Mouse (Mus musculus): Measurements from ENCODE around the gene Olfr1328. TPM values are rescaled to one million over a fixed set of nuclear protein-coding genes. Genes with fewer than 3 reads are reported as not detected.
"Not testable (repeated sequence)": the region's sequence is repeated elsewhere in the genome, so short reads cannot be mapped to it uniquely, and the experiment has no call there.

Gene Olfr1328
- polyA plus RNA-seq (2015; fragmentation: Nextera tagmentation; extraction: Ambion mirVana) = not detected in 2 replicates

DNA sequence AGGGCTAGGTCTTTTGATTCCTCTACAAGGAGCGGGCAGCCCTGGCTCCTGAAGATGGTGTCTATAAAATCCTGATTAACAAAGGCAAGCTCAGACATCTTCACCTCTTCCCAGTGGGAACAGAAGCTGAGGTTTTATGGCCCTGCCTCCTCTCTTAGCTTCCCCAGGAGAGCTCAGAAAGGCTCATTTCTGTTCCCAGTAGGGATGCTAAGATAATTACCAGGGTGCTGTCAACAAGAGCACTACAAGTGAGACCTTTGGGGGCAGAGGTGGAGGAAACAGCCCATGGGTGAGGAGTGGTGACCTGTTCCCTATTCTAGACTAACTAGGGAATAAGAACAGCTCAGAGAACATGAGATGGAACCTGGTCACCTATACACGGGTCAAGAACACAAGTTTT lies at the start of gene Olfr1328:
Olfr1328 (minus strand) TSS at position 101 of the 400 bp plus-strand sequence.
- Histone ChIP-seq H3K9me3 (replicated peaks) (no peaks in the 10 kb centered on the region), H3K4me1 (no peaks in the 10 kb centered on the region), H3K36me3 (ENCODE audit: poor library complexity, severe bottlenecking) (no peaks in the 10 kb centered on the region), H3K4me2 (no peak within 1 kb of the TSS), H3K9ac (no peak within 1 kb of the TSS), H3K27me3 (no peaks in the 10 kb centered on the region), H3K27ac (no peak within 1 kb of the TSS), H3K4me3 (no peak within 1 kb of the TSS)
- ATAC-seq = no peak
- 85% methylated on average over 2 of the region's 2 CpGs for WGBS

DNA sequence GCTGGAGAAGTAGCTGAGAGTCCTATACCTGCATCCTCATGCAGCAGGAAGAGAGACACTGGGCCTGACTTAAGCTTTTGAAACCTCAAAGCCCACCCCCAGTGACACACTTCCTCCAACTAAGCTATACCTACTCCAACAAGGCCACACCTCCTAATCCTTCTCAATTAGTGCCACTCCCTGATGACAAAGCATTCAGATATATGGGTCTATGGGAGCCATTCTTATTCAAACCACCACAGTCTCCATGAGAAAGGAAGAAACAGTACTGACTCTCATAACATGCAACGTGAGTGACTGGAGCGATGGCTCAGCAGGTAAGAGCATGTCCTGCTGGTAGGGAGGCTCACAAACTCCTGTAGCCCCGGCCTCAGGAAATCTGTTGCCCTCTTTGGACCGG lies 46.9 kb upstream of the Olfr1328 start:
- Histone ChIP-seq H3K27ac (no peak overlapping the region), H3K9me3 (replicated peaks) (no peaks in the 10 kb centered on the region; the same call in 1 of the 2 replicates), H3K4me1 (no peaks in the 10 kb centered on the region), H3K36me3 (ENCODE audit: poor library complexity, severe bottlenecking) (no peaks in the 10 kb centered on the region), H3K4me2 (no peak overlapping the region), H3K9ac (no peak overlapping the region), H3K4me3 (no peak overlapping the region), H3K27me3 (no peaks in the 10 kb centered on the region)
- WGBS = 88% methylated on average over 4 of the region's 4 CpGs
- ATAC-seq = no peak

DNA sequence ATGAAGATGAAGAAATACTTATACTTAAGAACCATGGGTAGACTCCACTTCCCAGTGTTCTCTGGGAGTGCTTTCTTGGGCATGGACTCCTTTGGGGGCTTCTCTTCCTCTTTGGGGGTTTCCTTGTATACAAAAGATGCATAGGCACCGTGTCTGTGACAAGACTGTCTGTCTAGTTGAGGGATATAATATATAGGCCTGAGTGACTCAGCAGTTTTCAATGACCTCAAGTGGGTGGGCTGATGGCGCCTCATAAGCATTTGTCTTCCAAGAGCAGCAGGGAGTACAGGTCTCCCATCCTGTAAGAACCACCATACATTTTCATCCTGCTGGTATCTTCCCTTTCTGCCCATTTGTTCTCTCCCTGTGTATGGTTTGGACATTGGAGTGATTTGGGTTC lies 34.9 kb upstream of the Olfr1328 start:
- no peak overlapping the region for H3K4me3 ChIP-seq
- WGBS = 91% methylated on average over 2 of the region's 2 CpGs
- H3K36me3 ChIP-seq (ENCODE audit: poor library complexity, severe bottlenecking) = no peaks in the 10 kb centered on the region
- no peak overlapping the region for H3K27ac ChIP-seq
- H3K4me2 ChIP-seq = no peak overlapping the region
- ATAC-seq = no peak
- H3K9ac ChIP-seq = no peak overlapping the region
- no peaks in the 10 kb centered on the region for H3K9me3 ChIP-seq (replicated peaks)
- no peaks in the 10 kb centered on the region for H3K4me1 ChIP-seq
- no peaks in the 10 kb centered on the region for H3K27me3 ChIP-seq

DNA sequence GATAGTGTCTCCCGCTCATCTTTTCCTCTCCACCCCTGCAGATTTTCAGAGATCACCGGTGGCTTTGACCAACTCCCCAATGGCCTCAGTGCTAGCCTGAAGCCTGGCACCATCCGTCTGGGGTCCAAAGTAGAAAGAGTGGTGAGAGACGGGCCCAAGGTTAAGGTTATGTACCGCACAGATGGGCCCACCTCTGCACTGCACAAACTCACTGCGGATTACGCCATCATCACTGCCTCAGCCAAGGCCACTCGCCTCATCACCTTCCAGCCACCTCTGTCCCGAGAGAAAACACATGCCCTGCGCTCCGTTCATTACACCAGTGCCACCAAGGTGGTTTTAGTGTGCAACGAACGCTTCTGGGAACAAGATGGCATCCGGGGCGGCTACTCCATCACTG lies 29.3 kb upstream of the Olfr1328 start:
- ATAC-seq = no peak
- no peak overlapping the region for H3K4me2 ChIP-seq

DNA sequence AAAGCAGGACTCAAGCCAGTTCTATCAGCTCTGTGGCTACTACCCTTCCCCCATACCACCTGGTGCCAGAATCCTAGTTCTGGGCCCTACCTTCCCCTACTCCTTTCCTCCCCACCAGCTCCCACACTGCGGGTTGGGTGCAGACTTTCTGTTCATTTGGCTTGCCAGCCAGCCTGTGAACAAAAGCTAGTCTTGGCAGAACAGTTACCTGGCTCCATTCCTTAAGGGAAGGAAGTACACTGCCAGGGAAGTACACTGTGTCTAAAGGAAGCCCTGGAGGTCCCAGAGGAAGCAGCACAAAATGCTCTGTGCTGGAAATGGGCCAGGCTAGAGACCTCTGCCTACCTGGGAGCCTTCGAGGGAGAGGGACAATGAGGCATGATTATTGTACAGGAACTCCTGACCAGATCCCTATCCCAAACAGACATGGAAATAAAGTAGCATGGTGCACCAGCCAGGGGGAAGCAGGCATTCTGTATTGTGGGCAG lies 22.8 kb upstream of the Olfr1328 start, which contains the start of gene Lao1:
Lao1 (plus strand) TSS at position 438 of the 488 bp plus-strand sequence.
- Histone ChIP-seq H3K4me1 (no peaks in the 10 kb centered on the region), H3K4me2 (no peak within 1 kb of the TSS), H3K9me3 (replicated peaks) (no peaks in the 10 kb centered on the region), H3K27me3 (no peaks in the 10 kb centered on the region), H3K27ac (no peak within 1 kb of the TSS), H3K9ac (no peak within 1 kb of the TSS), H3K4me3 (no peak within 1 kb of the TSS), H3K36me3 (ENCODE audit: poor library complexity, severe bottlenecking) (no peaks in the 10 kb centered on the region)
- 84% methylated on average over 2 of the region's 2 CpGs for WGBS
- ATAC-seq = peak; percentile 55; the same call in 1 of the 2 replicates

More for the DNA sequence above, 29.3 kb upstream of the Olfr1328 start:
- H3K4me1 ChIP-seq = no peaks in the 10 kb centered on the region
- no peak overlapping the region for H3K4me3 ChIP-seq
- no peaks in the 10 kb centered on the region for H3K27me3 ChIP-seq
- H3K36me3 ChIP-seq (ENCODE audit: poor library complexity, severe bottlenecking) = no peaks in the 10 kb centered on the region
- no peak overlapping the region for H3K27ac ChIP-seq
- no peaks in the 10 kb centered on the region for H3K9me3 ChIP-seq (replicated peaks)
- 94% methylated on average over 15 of the region's 15 CpGs for WGBS
- H3K9ac ChIP-seq = no peak overlapping the region

DNA sequence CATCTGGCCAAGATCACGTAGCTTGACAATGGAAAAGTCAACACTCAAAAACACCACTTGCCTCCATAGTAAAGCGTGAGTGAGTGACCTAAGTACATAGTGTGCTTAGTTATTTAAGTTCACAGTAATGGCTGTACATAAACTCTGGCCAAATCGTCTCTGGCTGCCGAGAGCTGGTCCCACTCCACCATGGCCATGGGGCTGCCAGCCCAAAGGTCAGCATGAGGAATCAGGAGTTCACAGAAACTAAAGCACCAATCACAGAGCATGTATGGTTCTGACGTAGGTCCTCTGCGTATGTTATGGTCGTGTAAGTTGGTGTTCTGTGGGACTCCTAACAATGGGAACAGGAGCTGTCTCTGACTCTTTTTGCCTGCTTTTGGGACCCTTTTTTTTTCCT lies 20.4 kb upstream of the Olfr1328 start:
- no peak overlapping the region for H3K27ac ChIP-seq
- WGBS = 94% methylated on average over 7 of the region's 7 CpGs

DNA sequence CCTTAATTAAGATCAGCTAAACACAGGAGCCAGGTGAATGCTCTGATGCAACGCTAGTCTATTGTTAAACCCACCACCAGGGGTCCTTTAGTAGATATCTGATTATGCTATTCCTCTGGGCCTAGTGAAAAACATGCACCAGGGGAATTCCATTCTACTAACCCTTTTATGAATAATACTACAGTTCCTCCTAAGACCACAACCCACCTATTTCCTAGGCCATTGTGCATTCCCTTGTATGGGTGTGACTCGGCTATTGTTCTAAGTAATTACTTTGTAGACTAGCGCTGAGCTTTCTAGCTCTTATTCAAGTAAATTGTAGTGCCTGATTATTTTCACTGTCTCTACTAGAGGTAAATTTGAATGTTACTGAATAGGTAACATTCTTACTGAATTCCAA lies 7.1 kb downstream of the Olfr1328 start:
- H3K36me3 ChIP-seq (ENCODE audit: poor library complexity, severe bottlenecking); H3K27me3 ChIP-seq; H3K4me3 ChIP-seq; H3K4me2 ChIP-seq; H3K4me1 ChIP-seq; H3K27ac ChIP-seq; H3K9me3 ChIP-seq (replicated peaks); ATAC-seq; H3K9ac ChIP-seq: not testable (repeated sequence)
- WGBS = 63% methylated on average over 3 of the region's 3 CpGs

More for the DNA sequence above, 20.4 kb upstream of the Olfr1328 start:
- H3K9me3 ChIP-seq (replicated peaks) = no peaks in the 10 kb centered on the region
- no peak for ATAC-seq
- 0 out of 2 replicates have a peak, but pooled peaks cover under 1% of the 10 kb centered on the region for H3K27me3 ChIP-seq
- H3K36me3 ChIP-seq (ENCODE audit: poor library complexity, severe bottlenecking) = no peaks in the 10 kb centered on the region
- H3K4me3 ChIP-seq = no peak overlapping the region
- no peak overlapping the region for H3K9ac ChIP-seq
- H3K4me1 ChIP-seq = no peaks in the 10 kb centered on the region
- no peak overlapping the region for H3K4me2 ChIP-seq

DNA sequence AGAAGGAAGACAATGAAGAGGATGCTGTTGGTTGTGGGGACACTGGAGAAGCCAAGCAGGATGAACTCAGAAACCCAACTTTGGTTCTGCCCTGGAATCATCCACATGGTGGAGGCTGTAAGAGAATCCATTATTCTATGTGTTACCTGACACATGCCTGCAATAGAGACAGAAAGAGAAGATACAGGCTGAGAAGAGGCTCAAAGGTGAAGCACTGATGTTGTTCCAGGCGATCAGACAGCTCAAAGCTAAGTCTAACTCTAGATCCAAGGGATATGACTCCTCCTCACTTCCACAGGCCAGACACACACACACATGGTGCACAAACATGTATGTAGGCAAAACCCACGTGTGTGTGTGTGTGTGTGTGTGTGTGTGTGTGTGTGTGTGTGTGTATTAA lies 21.0 kb downstream of the Olfr1328 start, which contains the start of gene Olfr1329:
Olfr1329 (minus strand) TSS at position 101 of the 400 bp plus-strand sequence.
- not testable (repeated sequence) for H3K4me3 ChIP-seq; H3K4me1 ChIP-seq; H3K9ac ChIP-seq; H3K36me3 ChIP-seq (ENCODE audit: poor library complexity, severe bottlenecking); H3K27me3 ChIP-seq; H3K9me3 ChIP-seq (replicated peaks); H3K27ac ChIP-seq; H3K4me2 ChIP-seq; ATAC-seq
- WGBS = 57% methylated on average over 2 of the region's 2 CpGs

DNA sequence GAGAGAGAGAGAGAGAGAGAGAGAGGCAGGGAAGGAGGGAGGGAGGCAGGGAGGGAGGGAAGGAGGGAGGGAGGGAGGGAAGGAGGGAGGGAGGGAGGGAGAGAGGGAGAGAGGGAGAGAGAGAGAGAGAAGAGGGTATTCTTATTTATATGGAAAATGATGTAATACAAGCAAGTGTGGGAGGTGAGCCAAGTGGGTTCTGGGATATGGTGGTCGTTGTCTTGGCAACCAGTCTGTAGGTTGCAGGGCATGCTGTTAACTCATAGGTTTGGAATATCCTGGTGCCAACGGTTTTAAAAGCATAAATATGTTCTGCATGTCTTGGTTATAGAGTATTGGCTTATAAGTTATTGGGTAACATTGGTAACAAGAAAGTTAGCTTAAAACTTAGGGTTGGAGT lies 36.4 kb downstream of the Olfr1328 start:
- H3K27me3 ChIP-seq = no peaks in the 10 kb centered on the region
- H3K36me3 ChIP-seq (ENCODE audit: poor library complexity, severe bottlenecking) = no peaks in the 10 kb centered on the region
- H3K27ac ChIP-seq = no peak overlapping the region
- no peaks in the 10 kb centered on the region for H3K9me3 ChIP-seq (replicated peaks)
- H3K4me3 ChIP-seq = no peak overlapping the region
- ATAC-seq = no peak
- no peaks in the 10 kb centered on the region for H3K4me1 ChIP-seq
- 61% methylated on average over 2 of the region's 2 CpGs for WGBS
- no peak overlapping the region for H3K9ac ChIP-seq
- no peak overlapping the region for H3K4me2 ChIP-seq

DNA sequence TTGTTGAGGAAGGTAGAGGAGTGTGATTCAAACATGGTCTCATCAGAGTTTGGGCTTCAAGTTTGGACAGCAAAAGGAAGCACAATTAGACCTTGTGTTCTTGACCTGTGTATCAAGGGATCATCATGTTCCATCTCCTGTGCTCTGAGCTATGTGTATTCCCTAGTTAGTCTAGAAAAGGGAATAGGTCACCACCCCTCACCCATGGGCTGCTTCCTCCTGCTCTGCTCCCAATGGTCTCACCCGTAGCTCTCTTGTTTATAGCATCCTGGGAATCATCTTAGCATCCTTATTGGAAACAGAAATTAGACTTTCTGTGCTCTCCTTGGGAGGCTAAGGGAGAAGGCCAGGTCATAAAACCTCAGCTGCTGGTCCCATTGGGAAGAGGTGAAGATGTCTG lies 50.1 kb downstream of the Olfr1328 start, which contains the start of gene Olfr1330:
Olfr1330 (plus strand) TSS at position 301 of the 400 bp plus-strand sequence.
- no peak within 1 kb of the TSS for H3K4me3 ChIP-seq
- H3K4me1 ChIP-seq = no peaks in the 10 kb centered on the region
- no peak for ATAC-seq
- no peak within 1 kb of the TSS for H3K9ac ChIP-seq
- H3K27ac ChIP-seq = no peak within 1 kb of the TSS
- 73% methylated on average over 1 of the region's 1 CpGs for WGBS
- no peaks in the 10 kb centered on the region for H3K36me3 ChIP-seq (ENCODE audit: poor library complexity, severe bottlenecking)
- no peaks in the 10 kb centered on the region for H3K9me3 ChIP-seq (replicated peaks)
- no peak within 1 kb of the TSS for H3K4me2 ChIP-seq
- H3K27me3 ChIP-seq = no peaks in the 10 kb centered on the region

Other genes with a start within 250 kb of the Olfr1328 start
- not detected in 2 replicates for gene Olfr1342, start 245.9 kb downstream of the Olfr1328 start, polyA plus RNA-seq (2015; fragmentation: Nextera tagmentation; extraction: Ambion mirVana)
- gene Olfr1341, start 235.1 kb downstream of the Olfr1328 start, polyA plus RNA-seq (2015; fragmentation: Nextera tagmentation; extraction: Ambion mirVana) = not detected in 2 replicates
- not detected in 2 replicates for gene Olfr1340, start 218.5 kb downstream of the Olfr1328 start, polyA plus RNA-seq (2015; fragmentation: Nextera tagmentation; extraction: Ambion mirVana)
- not detected in 2 replicates for gene Olfr1339, start 206.4 kb downstream of the Olfr1328 start, polyA plus RNA-seq (2015; fragmentation: Nextera tagmentation; extraction: Ambion mirVana)
- not detected in 2 replicates for gene Olfr1338, start 179.9 kb downstream of the Olfr1328 start, polyA plus RNA-seq (2015; fragmentation: Nextera tagmentation; extraction: Ambion mirVana)
- gene Olfr1337, start 156.0 kb downstream of the Olfr1328 start, polyA plus RNA-seq (2015; fragmentation: Nextera tagmentation; extraction: Ambion mirVana) = not detected in 2 replicates
- gene Olfr1335, start 128.7 kb downstream of the Olfr1328 start, polyA plus RNA-seq (2015; fragmentation: Nextera tagmentation; extraction: Ambion mirVana) = not detected in 2 replicates
- gene Olfr1333, start 102.3 kb downstream of the Olfr1328 start, polyA plus RNA-seq (2015; fragmentation: Nextera tagmentation; extraction: Ambion mirVana) = not detected in 2 replicates
- gene Olfr1331, start 74.0 kb downstream of the Olfr1328 start, polyA plus RNA-seq (2015; fragmentation: Nextera tagmentation; extraction: Ambion mirVana) = not detected in 2 replicates
- 0.04 TPM in 1 of 2 replicates, not detected in the other for gene Olfr1330, start 50.0 kb downstream of the Olfr1328 start, polyA plus RNA-seq (2015; fragmentation: Nextera tagmentation; extraction: Ambion mirVana)
- gene Olfr1329, start 21.1 kb downstream of the Olfr1328 start, polyA plus RNA-seq (2015; fragmentation: Nextera tagmentation; extraction: Ambion mirVana) = not detected in 2 replicates
- gene Lao1, start 23.0 kb upstream of the Olfr1328 start, polyA plus RNA-seq (2015; fragmentation: Nextera tagmentation; extraction: Ambion mirVana) = not detected in 2 replicates
- gene Slc2a1, start 170.1 kb upstream of the Olfr1328 start, polyA plus RNA-seq (2015; fragmentation: Nextera tagmentation; extraction: Ambion mirVana) = 95.4 and 96.2 TPM in 2 replicates
- gene Zfp691, start 235.6 kb upstream of the Olfr1328 start, polyA plus RNA-seq (2015; fragmentation: Nextera tagmentation; extraction: Ambion mirVana) = 9.1 and 9.3 TPM in 2 replicates